Mouse (Mus musculus): ENCODE measurements at regions not wholly inside any gene's neighbourhood (a gene's known extent, or its start where the extent isn't known, plus 50 kb on each side); places are given as distances from the start of the nearest gene placed in this dataset.

DNA sequence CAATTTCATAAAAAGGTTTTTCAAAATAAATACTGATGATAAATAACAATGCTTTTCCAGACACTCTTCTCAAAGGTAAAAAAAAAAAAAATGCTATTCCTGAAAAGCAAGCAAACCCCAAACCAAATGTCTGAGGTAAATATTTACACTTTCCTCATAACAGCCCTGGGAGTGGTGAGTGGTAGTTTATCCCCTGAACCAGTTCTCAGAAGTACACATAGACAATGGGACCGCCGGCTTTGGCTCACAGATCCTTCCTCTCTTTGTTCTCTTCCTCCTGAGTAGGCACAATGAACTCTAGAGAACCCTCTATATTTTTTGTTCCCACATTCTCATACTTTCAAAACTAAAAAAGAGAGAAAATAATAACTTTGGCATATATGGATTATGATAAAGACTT is 153.1 kb upstream of the Tars start:
- 75% methylated on average over 2 of the region's 2 CpGs for WGBS
- ATAC-seq (ENCODE audit: insufficient number of reproducible peaks, insufficient read depth, low FRiP score, low TSS enrichment, low read depth): no peak
- Histone ChIP-seq H3K27ac (no peak overlapping the region), H3K36me3 (no peaks in the 10 kb centered on the region), H3K4me3 (no peak overlapping the region), H3K4me2 (no peak overlapping the region), H3K9ac (no peak overlapping the region), H3K27me3 (no peaks in the 10 kb centered on the region), H3K4me1 (no peaks in the 10 kb centered on the region), H3K9me3 (no peaks in the 10 kb centered on the region)

DNA sequence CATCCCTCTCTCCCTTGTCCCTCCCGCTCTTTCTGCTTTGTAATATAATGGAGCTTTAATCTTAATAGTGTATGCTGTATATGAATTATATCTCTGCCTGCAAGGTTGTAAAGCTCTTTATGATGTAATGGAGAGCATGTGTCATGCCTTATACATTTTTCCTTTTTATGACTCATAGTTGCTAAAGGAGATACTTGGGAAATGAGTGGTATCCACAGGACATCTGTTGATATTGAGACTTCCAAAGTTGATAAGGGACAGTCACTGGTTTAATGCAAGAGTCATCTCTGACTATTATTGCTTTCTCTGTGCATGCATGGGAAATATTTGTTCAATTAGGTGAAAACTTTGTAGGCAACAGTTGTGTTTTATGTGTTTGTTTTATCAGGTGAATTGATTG is 152.6 kb upstream of the Tars start:
- H3K27ac ChIP-seq: no peak overlapping the region
- no peaks in the 10 kb centered on the region for H3K4me1 ChIP-seq
- no peak overlapping the region for H3K4me2 ChIP-seq
- no peaks in the 10 kb centered on the region for H3K27me3 ChIP-seq
- no peak overlapping the region for H3K4me3 ChIP-seq
- no peak for ATAC-seq (ENCODE audit: insufficient number of reproducible peaks, insufficient read depth, low FRiP score, low TSS enrichment, low read depth)
- no peaks in the 10 kb centered on the region for H3K36me3 ChIP-seq
- no peaks in the 10 kb centered on the region for H3K9me3 ChIP-seq
- WGBS: 84% methylated on average over 1 of the region's 1 CpGs
- no peak overlapping the region for H3K9ac ChIP-seq

DNA sequence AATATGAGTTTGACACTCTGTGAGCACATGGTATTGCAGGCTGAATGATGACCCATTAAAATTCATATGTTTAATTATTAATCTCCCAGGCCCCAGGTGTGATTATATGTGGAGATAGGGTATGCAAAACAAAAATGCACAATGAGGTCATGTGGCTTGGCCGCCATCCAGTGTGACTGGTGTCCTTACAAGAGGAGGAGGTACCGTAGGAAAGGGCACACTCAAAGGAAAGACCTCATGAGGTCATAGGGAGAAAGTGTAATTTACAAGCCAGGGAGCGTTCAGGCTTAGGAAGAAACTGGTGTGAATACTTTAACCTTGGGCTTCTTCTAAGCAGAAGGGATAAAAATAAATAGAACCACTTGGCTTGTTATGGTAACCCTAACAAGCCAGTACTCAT is 140.0 kb upstream of the Tars start:
- Histone ChIP-seq H3K27me3 (no peaks in the 10 kb centered on the region), H3K9me3 (no peaks in the 10 kb centered on the region)

GRCm38 (mm10) chr15:11536076-11536620 is 136.7 kb upstream of the Tars start:
- ATAC-seq (ENCODE audit: insufficient number of reproducible peaks, insufficient read depth, low FRiP score, low TSS enrichment, low read depth): no peak
- WGBS: 79% methylated on average over 7 of the region's 7 CpGs
- H3K9me3 ChIP-seq: no peaks in the 10 kb centered on the region
- no peaks in the 10 kb centered on the region for H3K36me3 ChIP-seq
- H3K4me2 ChIP-seq: no peak overlapping the region
- no peak overlapping the region for H3K4me3 ChIP-seq
- no peaks in the 10 kb centered on the region for H3K27me3 ChIP-seq
- H3K4me1 ChIP-seq: peaks cover 3% of the 10 kb centered on the region; the same call in 1 of the 2 replicates
- no peak overlapping the region for H3K27ac ChIP-seq
- no peak overlapping the region for H3K9ac ChIP-seq

More for the DNA sequence above, 140.0 kb upstream of the Tars start:
- H3K4me2 ChIP-seq: no peak overlapping the region
- ATAC-seq (ENCODE audit: insufficient number of reproducible peaks, insufficient read depth, low FRiP score, low TSS enrichment, low read depth): no peak
- H3K27ac ChIP-seq: no peak overlapping the region
- H3K4me1 ChIP-seq: no peaks in the 10 kb centered on the region
- H3K4me3 ChIP-seq: no peak overlapping the region
- H3K36me3 ChIP-seq: no peaks in the 10 kb centered on the region
- H3K9ac ChIP-seq: no peak overlapping the region
- 79% methylated on average over 3 of the region's 3 CpGs for WGBS

GRCm38 (mm10) chr15:11534404-11535251 is 135.2 kb upstream of the Tars start:
- WGBS: 88% methylated on average over 12 of the region's 12 CpGs
- ATAC-seq (ENCODE audit: insufficient number of reproducible peaks, insufficient read depth, low FRiP score, low TSS enrichment, low read depth): no peak

DNA sequence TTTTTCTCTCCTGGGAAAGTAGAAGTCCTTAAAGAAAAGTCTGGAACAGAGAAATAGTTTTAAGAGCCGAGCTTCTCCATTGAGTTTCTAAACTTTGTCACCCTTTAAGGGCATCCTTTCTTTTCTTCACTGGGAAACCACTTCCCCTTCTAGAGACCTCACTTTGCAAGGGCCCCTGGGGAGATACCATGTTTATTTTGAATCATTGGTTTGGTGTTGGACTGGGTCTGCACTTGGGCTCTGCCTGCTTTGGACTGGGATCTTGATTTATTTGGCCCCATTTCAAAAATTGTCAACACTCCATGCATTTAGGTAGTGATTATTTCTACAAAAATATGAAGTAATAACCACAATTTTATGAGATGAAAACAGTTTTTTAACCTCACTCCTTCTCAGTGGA is 134.2 kb upstream of the Tars start:
- Histone ChIP-seq H3K4me2 (no peak overlapping the region), H3K27me3 (no peaks in the 10 kb centered on the region), H3K4me3 (no peak overlapping the region), H3K9me3 (no peaks in the 10 kb centered on the region), H3K27ac (no peak overlapping the region), H3K36me3 (no peaks in the 10 kb centered on the region), H3K9ac (no peak overlapping the region), H3K4me1 (peaks cover 3% of the 10 kb centered on the region; the same call in 1 of the 2 replicates)
- ATAC-seq (ENCODE audit: insufficient number of reproducible peaks, insufficient read depth, low FRiP score, low TSS enrichment, low read depth): no peak
- WGBS: 82% methylated on average over 1 of the region's 1 CpGs

More at GRCm38 (mm10) chr15:11534404-11535251, 135.2 kb upstream of the Tars start:
- H3K4me3 ChIP-seq: no peak overlapping the region
- H3K9me3 ChIP-seq: no peaks in the 10 kb centered on the region
- no peak overlapping the region for H3K4me2 ChIP-seq
- peaks cover 3% of the 10 kb centered on the region; the same call in 1 of the 2 replicates for H3K4me1 ChIP-seq
- no peaks in the 10 kb centered on the region for H3K27me3 ChIP-seq
- no peak overlapping the region for H3K9ac ChIP-seq
- no peak overlapping the region for H3K27ac ChIP-seq
- H3K36me3 ChIP-seq: no peaks in the 10 kb centered on the region

- no peak overlapping the region for H3K4me2 ChIP-seq
- H3K4me3 ChIP-seq: no peak overlapping the region
- no peak overlapping the region for H3K9ac ChIP-seq
- WGBS: 76% methylated on average over 10 of the region's 10 CpGs
- no peaks in the 10 kb centered on the region for H3K27me3 ChIP-seq
- H3K36me3 ChIP-seq: no peaks in the 10 kb centered on the region
- H3K4me1 ChIP-seq: peaks cover 3% of the 10 kb centered on the region; the same call in 1 of the 2 replicates
- no peaks in the 10 kb centered on the region for H3K9me3 ChIP-seq
- no peak for ATAC-seq (ENCODE audit: insufficient number of reproducible peaks, insufficient read depth, low FRiP score, low TSS enrichment, low read depth)
- H3K27ac ChIP-seq: no peak overlapping the region
Measured at GRCm38 (mm10) chr15:11533002-11533610, 133.6 kb upstream of the Tars start.

- no peak for ATAC-seq (ENCODE audit: insufficient number of reproducible peaks, insufficient read depth, low FRiP score, low TSS enrichment, low read depth)
- Histone ChIP-seq H3K4me3 (no peak overlapping the region), H3K27me3 (no peaks in the 10 kb centered on the region), H3K9me3 (no peaks in the 10 kb centered on the region), H3K27ac (no peak overlapping the region), H3K36me3 (no peaks in the 10 kb centered on the region), H3K4me2 (no peak overlapping the region), H3K4me1 (peaks cover 3% of the 10 kb centered on the region; the same call in 1 of the 2 replicates), H3K9ac (no peak overlapping the region)
- 43% methylated on average over 9 of the region's 9 CpGs for WGBS
Measured at GRCm38 (mm10) chr15:11532536-11532935, 133.1 kb upstream of the Tars start.

- no peak overlapping the region for H3K9ac ChIP-seq
- peaks cover 3% of the 10 kb centered on the region; the same call in 1 of the 2 replicates for H3K4me1 ChIP-seq
- WGBS: 51% methylated on average over 8 of the region's 8 CpGs
- no peak overlapping the region for H3K4me2 ChIP-seq
- no peaks in the 10 kb centered on the region for H3K27me3 ChIP-seq
- H3K36me3 ChIP-seq: no peaks in the 10 kb centered on the region
- no peak overlapping the region for H3K4me3 ChIP-seq
- no peak overlapping the region for H3K27ac ChIP-seq
- no peak for ATAC-seq (ENCODE audit: insufficient number of reproducible peaks, insufficient read depth, low FRiP score, low TSS enrichment, low read depth)
- no peaks in the 10 kb centered on the region for H3K9me3 ChIP-seq
Measured at GRCm38 (mm10) chr15:11529819-11530810, 130.7 kb upstream of the Tars start.

DNA sequence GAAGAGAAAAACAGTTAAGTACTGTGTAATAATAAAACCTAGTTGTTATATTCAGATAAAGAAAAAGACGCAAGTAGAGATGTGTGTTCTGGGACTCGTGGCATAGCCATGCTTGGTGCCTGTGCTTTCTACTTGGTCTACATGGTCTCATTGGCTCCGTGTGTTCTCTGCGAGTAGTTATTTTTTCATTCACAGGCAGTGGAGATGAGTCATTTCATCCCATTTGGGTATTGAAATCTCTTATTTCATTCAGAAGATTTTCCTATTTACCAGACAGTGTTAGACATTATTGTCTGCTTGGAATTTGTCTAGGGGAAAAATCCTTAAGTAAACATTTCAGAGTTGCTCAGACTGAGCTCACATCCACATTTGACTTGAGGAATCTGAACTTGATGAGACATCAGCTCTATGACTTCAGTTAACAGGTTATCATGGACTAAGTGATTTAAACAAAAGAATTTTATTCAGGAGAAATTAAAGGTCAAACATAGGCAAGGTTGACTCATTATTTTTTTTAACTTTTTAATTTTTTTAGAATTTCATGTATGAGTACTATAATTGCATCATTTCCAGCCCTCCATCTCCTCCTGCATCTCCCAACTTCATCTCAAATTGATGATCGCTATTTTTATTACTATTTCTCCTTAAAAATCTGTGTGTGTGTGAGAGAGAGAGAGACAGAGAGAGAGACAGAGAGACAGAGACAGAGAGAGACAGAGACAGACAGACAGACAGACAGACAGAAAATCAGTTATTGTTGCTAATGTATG is 125.1 kb upstream of the Tars start:
- H3K27me3 ChIP-seq: no peaks in the 10 kb centered on the region
- no peak for ATAC-seq (ENCODE audit: insufficient number of reproducible peaks, insufficient read depth, low FRiP score, low TSS enrichment, low read depth)
- no peak overlapping the region for H3K4me3 ChIP-seq
- no peak overlapping the region for H3K4me2 ChIP-seq
- 74% methylated on average over 5 of the region's 5 CpGs for WGBS
- H3K9me3 ChIP-seq: no peaks in the 10 kb centered on the region
- H3K4me1 ChIP-seq: no peaks in the 10 kb centered on the region
- no peaks in the 10 kb centered on the region for H3K36me3 ChIP-seq
- H3K27ac ChIP-seq: no peak overlapping the region
- no peak overlapping the region for H3K9ac ChIP-seq

Data from embryonic facial prominence, embryonic 13.5 days (tissue).